Mouse (Mus musculus): Measurements from ENCODE around the gene Nampt.

GRCm38 (mm10) chr12:32819416-32819815 is at the start of gene Nampt:
- no peak for TF ChIP-seq CTCF (IDR thresholded peaks at IDR 0.05; ENCODE audit: low read depth)
- TF ChIP-seq EP300 (IDR thresholded peaks at IDR 0.05; ENCODE audit: low read depth), result no peak

All from liver, embryonic 14.5 days (tissue).